Mouse (Mus musculus): Measurements from ENCODE around the gene Cebpg.

Gene Cebpg

GRCm38 (mm10) chr7:35056436-35056864, at the start of gene Cebpg:
Gene Cebpg (minus strand): TSS chr7:35056573.
- DNase-seq (ENCODE audit: low read depth) = no peak

- DNase-seq (ENCODE audit: low read depth) = no peak
These were observed 43.2 kb upstream of the Cebpg start for GRCm38 (mm10) chr7:35099528-35099927.

GRCm38 (mm10) chr7:35098777-35099176, 42.4 kb upstream of the Cebpg start:
- DNase-seq (ENCODE audit: low read depth) = no peak

GRCm38 (mm10) chr7:35094975-35095678, 38.8 kb upstream of the Cebpg start:
- no peak for DNase-seq (ENCODE audit: low read depth)

- no peak for DNase-seq (ENCODE audit: low read depth)
These were observed 34.2 kb upstream of the Cebpg start for GRCm38 (mm10) chr7:35090550-35090949.

GRCm38 (mm10) chr7:35086271-35086861, 30.0 kb upstream of the Cebpg start:
- no peak for DNase-seq (ENCODE audit: low read depth)

- DNase-seq (ENCODE audit: low read depth) = no peak
These were observed 28.4 kb upstream of the Cebpg start for GRCm38 (mm10) chr7:35084565-35085360.

- DNase-seq (ENCODE audit: low read depth) = no peak
These were observed 25.2 kb upstream of the Cebpg start for GRCm38 (mm10) chr7:35081406-35082104.

- peak; percentile 74 for DNase-seq (ENCODE audit: low read depth)
These were observed 24.5 kb upstream of the Cebpg start for GRCm38 (mm10) chr7:35080843-35081338.

GRCm38 (mm10) chr7:35076645-35077044, 20.3 kb upstream of the Cebpg start:
- DNase-seq (ENCODE audit: low read depth) = peak; percentile 73

- no peak for DNase-seq (ENCODE audit: low read depth)
These were observed 10.4 kb upstream of the Cebpg start for GRCm38 (mm10) chr7:35066640-35067212.

- DNase-seq (ENCODE audit: low read depth) = no peak
These were observed 9.6 kb upstream of the Cebpg start for GRCm38 (mm10) chr7:35065958-35066357.

- DNase-seq (ENCODE audit: low read depth) = peak; percentile 55
These were observed 8.2 kb upstream of the Cebpg start for GRCm38 (mm10) chr7:35064286-35065258.

- DNase-seq (ENCODE audit: low read depth) = no peak
These were observed 3.1 kb upstream of the Cebpg start for GRCm38 (mm10) chr7:35059467-35059866.

GRCm38 (mm10) chr7:35058329-35058728, 2.0 kb upstream of the Cebpg start:
- no peak for DNase-seq (ENCODE audit: low read depth)

- DNase-seq (ENCODE audit: low read depth) = no peak
These were observed 1.2 kb upstream of the Cebpg start for GRCm38 (mm10) chr7:35057569-35057968.

- no peak for DNase-seq (ENCODE audit: low read depth)
These were observed 626 bp upstream of the Cebpg start for GRCm38 (mm10) chr7:35056999-35057398.

- no peak for DNase-seq (ENCODE audit: low read depth)
These were observed 546 bp downstream of the Cebpg start for GRCm38 (mm10) chr7:35055619-35056435.

- DNase-seq (ENCODE audit: low read depth) = no peak
These were observed 1.3 kb downstream of the Cebpg start for GRCm38 (mm10) chr7:35054977-35055618.

Data from fibroblast of lung, adult 2 months (primary cell).